Mouse (Mus musculus): ENCODE results near the gene Naa35. TPM values are rescaled to one million over a fixed set of nuclear protein-coding genes. Genes with fewer than 3 reads are reported as not detected.

Naa35 gene
- total RNA-seq, 1 experiment = 79.1 TPM

DNA sequence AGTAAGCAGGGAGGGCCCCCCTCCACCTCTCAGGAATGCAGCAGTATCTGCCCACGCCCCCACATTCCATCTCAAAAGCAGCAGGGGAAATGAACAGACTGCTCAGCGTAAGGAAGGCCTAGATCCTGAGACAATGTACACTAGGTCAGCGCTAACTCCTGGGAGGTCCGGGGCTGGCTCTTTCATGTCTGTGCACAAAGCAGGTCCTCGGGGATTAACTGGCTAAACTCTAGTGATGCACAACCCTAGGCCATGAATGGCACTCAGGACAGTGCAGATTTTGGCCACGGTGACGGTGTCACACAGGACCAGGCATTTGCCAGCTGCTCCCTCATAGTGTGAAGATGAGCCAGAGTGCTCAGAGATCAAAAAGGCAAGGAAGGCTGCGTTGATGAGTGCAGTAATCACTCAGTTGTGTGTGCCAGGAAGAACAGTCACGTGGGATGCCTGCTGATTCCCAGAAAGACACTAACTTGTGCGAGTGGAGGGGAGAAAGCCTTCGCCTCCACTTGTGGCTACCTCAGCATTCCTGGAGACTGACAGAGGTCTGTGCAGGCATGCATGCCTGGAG, 61.7 kb downstream of the Naa35 start:
- Histone ChIP-seq H3K9me3 (ENCODE audit: control insufficient read depth, insufficient read depth, low read depth, low read length) (0 out of 2 replicates have a peak, but pooled peaks cover 2% of the 10 kb centered on the region), H3K36me3 (ENCODE audit: control insufficient read depth, insufficient read depth, low read length, poor library complexity, severe bottlenecking) (peaks cover 15% of the 10 kb centered on the region), H3K4me1 (ENCODE audit: control insufficient read depth in 2 of 2, insufficient read depth in 2 of 2, low read length in 2 of 2, poor library complexity in 1 of 2) (peaks cover 20 to 31% of the 10 kb centered on the region in 2 experiments), H3K4me3 (ENCODE audit: insufficient read depth in 1 of 2, low read depth in 1 of 2, low read length in 2 of 2, poor library complexity in 1 of 2, severe bottlenecking in 1 of 2) (no peak overlapping the region), H3K9ac (ENCODE audit: insufficient read depth, low read depth, low read length, poor library complexity, severe bottlenecking) (peak overlapping the region; percentile 3; the same call in 1 of the 2 replicates), H3K27ac (ENCODE audit: insufficient read depth, low read depth, low read length, poor library complexity, severe bottlenecking) (peak overlapping the region; percentile 69)
- DNase-seq (ENCODE audit: low read depth, low spot score) = peak; percentile 56
- no peak for TF ChIP-seq CHD2 (IDR thresholded peaks at IDR 0.05; ENCODE audit: low read depth, low read length)
- TF ChIP-seq MAFK (IDR thresholded peaks at IDR 0.05; ENCODE audit: insufficient read depth, low read depth, low read length) = no peak
- TF ChIP-seq ZNF384 (IDR thresholded peaks at IDR 0.05; ENCODE audit: low read depth, low read length) = no peak
- no peak for TF ChIP-seq HCFC1 (IDR thresholded peaks at IDR 0.05; ENCODE audit: borderline replicate concordance, insufficient read depth, low read length)
- no peak for TF ChIP-seq ZC3H11A (IDR thresholded peaks at IDR 0.05; ENCODE audit: borderline replicate concordance, low read depth, low read length)
- in situ Hi-C loops (cut with MboI; ENCODE audit: low sequenced_read_pairs in 2 of 2, unreplicated experiment in 2 of 2) = no loop called here

DNA sequence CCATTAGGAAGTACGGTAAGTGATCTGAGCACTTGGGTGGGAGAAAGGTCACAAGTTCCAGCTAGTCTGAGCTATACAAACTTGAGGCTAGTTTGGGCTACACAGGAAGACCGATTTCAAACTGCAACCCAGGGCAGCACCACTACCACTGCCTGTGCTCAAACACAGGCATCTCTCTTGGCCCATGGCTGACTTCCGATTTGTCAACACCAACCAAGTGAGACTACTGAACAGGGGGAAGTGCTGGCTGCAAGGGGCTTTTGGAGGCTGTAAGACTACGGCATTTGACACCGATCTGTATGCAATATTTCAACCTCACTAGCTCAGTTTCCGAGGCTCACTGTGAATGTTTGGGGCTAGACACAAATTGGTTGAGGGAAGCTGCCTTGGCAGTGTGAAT, 62.4 kb downstream of the Naa35 start:
- H3K4me3 ChIP-seq (ENCODE audit: insufficient read depth in 1 of 2, low read depth in 1 of 2, low read length in 2 of 2, poor library complexity in 1 of 2, severe bottlenecking in 1 of 2) = no peak overlapping the region
- 0 out of 2 replicates have a peak overlapping the region, but pooled peaks have one; percentile 20 for H3K9ac ChIP-seq (ENCODE audit: insufficient read depth, low read depth, low read length, poor library complexity, severe bottlenecking)
- H3K9me3 ChIP-seq (ENCODE audit: control insufficient read depth, insufficient read depth, low read depth, low read length) = 0 out of 2 replicates have a peak, but pooled peaks cover 2% of the 10 kb centered on the region
- DNase-seq (ENCODE audit: low read depth, low spot score) = no peak
- in situ Hi-C loops (cut with MboI; ENCODE audit: low sequenced_read_pairs in 2 of 2, unreplicated experiment in 2 of 2) = no loop called here
- TF ChIP-seq ZC3H11A (IDR thresholded peaks at IDR 0.05; ENCODE audit: borderline replicate concordance, low read depth, low read length) = no peak
- no peak for TF ChIP-seq MAFK (IDR thresholded peaks at IDR 0.05; ENCODE audit: insufficient read depth, low read depth, low read length)
- TF ChIP-seq HCFC1 (IDR thresholded peaks at IDR 0.05; ENCODE audit: borderline replicate concordance, insufficient read depth, low read length) = no peak
- no peak for TF ChIP-seq CHD2 (IDR thresholded peaks at IDR 0.05; ENCODE audit: low read depth, low read length)
- no peak for TF ChIP-seq ZNF384 (IDR thresholded peaks at IDR 0.05; ENCODE audit: low read depth, low read length)
- H3K27ac ChIP-seq (ENCODE audit: insufficient read depth, low read depth, low read length, poor library complexity, severe bottlenecking) = peak overlapping the region; percentile 69; the same call in 1 of the 2 replicates
- peaks cover 20 to 31% of the 10 kb centered on the region in 2 experiments for H3K4me1 ChIP-seq (ENCODE audit: control insufficient read depth in 2 of 2, insufficient read depth in 2 of 2, low read length in 2 of 2, poor library complexity in 1 of 2)
- peaks cover 13% of the 10 kb centered on the region for H3K36me3 ChIP-seq (ENCODE audit: control insufficient read depth, insufficient read depth, low read length, poor library complexity, severe bottlenecking)

- no peak overlapping the region for H3K9ac ChIP-seq (ENCODE audit: insufficient read depth, low read depth, low read length, poor library complexity, severe bottlenecking)
- DNase-seq (ENCODE audit: low read depth, low spot score) = no peak
- TF ChIP-seq ZNF384 (IDR thresholded peaks at IDR 0.05; ENCODE audit: low read depth, low read length) (no peak), ZC3H11A (IDR thresholded peaks at IDR 0.05; ENCODE audit: borderline replicate concordance, low read depth, low read length) (no peak), MAFK (IDR thresholded peaks at IDR 0.05; ENCODE audit: insufficient read depth, low read depth, low read length) (no peak), HCFC1 (IDR thresholded peaks at IDR 0.05; ENCODE audit: borderline replicate concordance, insufficient read depth, low read length) (no peak), CHD2 (IDR thresholded peaks at IDR 0.05; ENCODE audit: low read depth, low read length) (no peak)
- no peak overlapping the region for H3K27ac ChIP-seq (ENCODE audit: insufficient read depth, low read depth, low read length, poor library complexity, severe bottlenecking)
- H3K4me1 ChIP-seq (ENCODE audit: control insufficient read depth in 2 of 2, insufficient read depth in 2 of 2, low read length in 2 of 2, poor library complexity in 1 of 2) = peaks cover 22 to 39% of the 10 kb centered on the region in 2 experiments
- peaks cover 13% of the 10 kb centered on the region for H3K36me3 ChIP-seq (ENCODE audit: control insufficient read depth, insufficient read depth, low read length, poor library complexity, severe bottlenecking)
- in situ Hi-C loops (cut with MboI; ENCODE audit: low sequenced_read_pairs in 2 of 2, unreplicated experiment in 2 of 2) = no loop called here
- no peak overlapping the region for H3K4me3 ChIP-seq (ENCODE audit: insufficient read depth in 1 of 2, low read depth in 1 of 2, low read length in 2 of 2, poor library complexity in 1 of 2, severe bottlenecking in 1 of 2)
- 0 out of 2 replicates have a peak, but pooled peaks cover 2% of the 10 kb centered on the region for H3K9me3 ChIP-seq (ENCODE audit: control insufficient read depth, insufficient read depth, low read depth, low read length)
Observed at GRCm38 (mm10) chr13:59648598-59648997, 63.5 kb downstream of the Naa35 start.

DNA sequence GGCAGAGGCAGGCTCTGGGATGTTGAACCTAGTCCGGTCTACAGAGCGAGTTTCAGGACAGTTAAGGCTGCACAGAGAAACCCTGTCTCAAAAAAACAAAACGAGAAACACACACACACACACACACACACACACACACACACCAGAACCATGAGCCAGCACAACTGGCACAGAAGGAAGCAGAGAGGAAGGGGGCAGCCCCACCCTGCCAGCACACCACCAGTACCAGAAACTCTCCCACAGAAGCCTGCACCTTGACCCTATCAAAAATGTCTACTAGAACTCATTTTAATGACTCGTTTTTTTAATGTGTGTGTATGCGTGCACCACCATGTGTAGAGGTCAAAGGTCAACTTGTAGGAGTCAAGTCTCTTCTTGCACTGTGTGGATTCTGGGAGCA, 64.7 kb downstream of the Naa35 start:
- Histone ChIP-seq H3K36me3 (ENCODE audit: control insufficient read depth, insufficient read depth, low read length, poor library complexity, severe bottlenecking) (peaks cover 14% of the 10 kb centered on the region), H3K27ac (ENCODE audit: insufficient read depth, low read depth, low read length, poor library complexity, severe bottlenecking) (no peak overlapping the region), H3K4me1 (ENCODE audit: control insufficient read depth in 2 of 2, insufficient read depth in 2 of 2, low read length in 2 of 2, poor library complexity in 1 of 2) (peaks cover 22 to 45% of the 10 kb centered on the region in 2 experiments), H3K9me3 (ENCODE audit: control insufficient read depth, insufficient read depth, low read depth, low read length) (no peaks in the 10 kb centered on the region), H3K9ac (ENCODE audit: insufficient read depth, low read depth, low read length, poor library complexity, severe bottlenecking) (no peak overlapping the region), H3K4me3 (ENCODE audit: insufficient read depth in 1 of 2, low read depth in 1 of 2, low read length in 2 of 2, poor library complexity in 1 of 2, severe bottlenecking in 1 of 2) (no peak overlapping the region)
- DNase-seq (ENCODE audit: low read depth, low spot score) = no peak
- in situ Hi-C loops (cut with MboI; ENCODE audit: low sequenced_read_pairs in 2 of 2, unreplicated experiment in 2 of 2) = no loop called here
- no peak for TF ChIP-seq ZNF384 (IDR thresholded peaks at IDR 0.05; ENCODE audit: low read depth, low read length)
- no peak for TF ChIP-seq HCFC1 (IDR thresholded peaks at IDR 0.05; ENCODE audit: borderline replicate concordance, insufficient read depth, low read length)
- TF ChIP-seq MAFK (IDR thresholded peaks at IDR 0.05; ENCODE audit: insufficient read depth, low read depth, low read length) = no peak
- no peak for TF ChIP-seq CHD2 (IDR thresholded peaks at IDR 0.05; ENCODE audit: low read depth, low read length)
- TF ChIP-seq ZC3H11A (IDR thresholded peaks at IDR 0.05; ENCODE audit: borderline replicate concordance, low read depth, low read length) = no peak

Measured in ES-E14 (cell line).